ENCODE assay signal across 9 mouse cellular contexts in the genomic region with DNA sequence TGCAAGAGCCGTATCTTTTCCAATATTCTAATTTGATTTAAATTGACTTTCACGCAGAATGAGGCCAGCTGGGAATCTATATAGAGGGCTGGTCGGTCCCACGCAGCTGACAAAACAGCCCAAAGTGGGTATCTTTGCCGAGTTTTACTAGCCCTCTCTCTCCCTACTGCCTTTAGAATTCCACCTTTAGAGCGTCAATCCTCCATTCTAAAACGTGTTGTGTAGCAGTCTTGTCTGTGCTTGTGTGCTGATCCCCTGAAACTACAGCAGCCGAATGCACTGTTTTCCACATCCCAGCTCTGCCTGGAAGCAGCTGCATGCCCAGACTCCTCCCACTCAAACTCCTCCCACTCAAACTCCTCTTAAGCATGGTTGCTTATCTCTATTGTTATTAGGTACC.
"Had no signal": no experiment of that assay in that cellular context is flagged by ENCODE, and none has a peak within 500 bp of the region (broad histone marks: within the 10 kb centered on the region; RNA-seq: fewer than 3 reads in every experiment).

No protein-coding gene starts in this region.

- DNase-seq: kidney, adult 18-20 months; kidney, postnatal 14 days; liver; liver, embryonic 13.5 days; liver, postnatal 0 days; lung, postnatal 36 days; thymus, postnatal 36 days had no signal

- H3K9ac ChIP-seq: intestine, embryonic 15.5 days; limb, embryonic 12.5 days; liver, embryonic 13.5 days; liver, postnatal 0 days had no signal

- ATAC-seq: intestine, embryonic 15.5 days; liver, postnatal 0 days had no signal

- H3K27ac ChIP-seq: intestine, embryonic 15.5 days; limb, embryonic 12.5 days; liver, embryonic 13.5 days had no signal

- H3K4me1 ChIP-seq: intestine, embryonic 15.5 days; limb, embryonic 12.5 days; liver, embryonic 13.5 days had no signal

- H3K9me3 ChIP-seq: intestine, embryonic 15.5 days; limb, embryonic 12.5 days; liver, embryonic 13.5 days had no signal

- H3K4me2 ChIP-seq: intestine, embryonic 15.5 days; limb, embryonic 12.5 days; liver, embryonic 13.5 days had no signal

- H3K27me3 ChIP-seq: intestine, embryonic 15.5 days; limb, embryonic 12.5 days; liver, embryonic 13.5 days had no signal

- H3K36me3 ChIP-seq: intestine, embryonic 15.5 days; limb, embryonic 12.5 days; liver, embryonic 13.5 days had no signal

- H3K4me3 ChIP-seq: intestine, embryonic 15.5 days; limb, embryonic 12.5 days; liver, embryonic 13.5 days had no signal
